Mouse (Mus musculus) cerebellum, postnatal 36 days (tissue): ENCODE data around the gene Scgb3a1.

Experiments used
- DNase-seq, 2 experiments: peaks; one replicate each; pipeline ENCODE4 v3.0.0; 2021 to 2022; ENCODE audit warnings: mixed read lengths in 2 of 2

Scgb3a1 gene

DNA sequence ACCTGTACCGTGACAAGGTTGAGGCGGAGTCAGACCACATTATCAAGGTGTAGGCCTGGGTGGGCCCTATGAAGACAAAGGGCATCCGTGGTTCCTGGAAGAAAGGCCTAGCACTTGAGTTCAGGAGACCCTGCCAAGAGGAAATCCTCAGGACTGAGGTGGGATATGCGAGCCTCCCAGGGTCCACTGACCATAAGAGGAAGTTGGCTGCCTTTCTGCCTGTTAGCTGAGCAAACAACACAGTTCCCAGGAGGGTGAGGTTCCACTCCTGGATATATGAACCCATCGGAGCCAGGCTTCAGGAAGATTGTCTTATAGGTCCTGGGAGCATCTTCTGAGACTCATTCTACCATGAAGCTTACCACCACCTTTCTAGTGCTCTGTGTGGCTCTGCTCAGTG lies at the start of gene Scgb3a1:
Gene Scgb3a1, plus strand, starts transcription at position 301 of the 400 bp plus-strand sequence.
- DNase-seq, result no peak

DNA sequence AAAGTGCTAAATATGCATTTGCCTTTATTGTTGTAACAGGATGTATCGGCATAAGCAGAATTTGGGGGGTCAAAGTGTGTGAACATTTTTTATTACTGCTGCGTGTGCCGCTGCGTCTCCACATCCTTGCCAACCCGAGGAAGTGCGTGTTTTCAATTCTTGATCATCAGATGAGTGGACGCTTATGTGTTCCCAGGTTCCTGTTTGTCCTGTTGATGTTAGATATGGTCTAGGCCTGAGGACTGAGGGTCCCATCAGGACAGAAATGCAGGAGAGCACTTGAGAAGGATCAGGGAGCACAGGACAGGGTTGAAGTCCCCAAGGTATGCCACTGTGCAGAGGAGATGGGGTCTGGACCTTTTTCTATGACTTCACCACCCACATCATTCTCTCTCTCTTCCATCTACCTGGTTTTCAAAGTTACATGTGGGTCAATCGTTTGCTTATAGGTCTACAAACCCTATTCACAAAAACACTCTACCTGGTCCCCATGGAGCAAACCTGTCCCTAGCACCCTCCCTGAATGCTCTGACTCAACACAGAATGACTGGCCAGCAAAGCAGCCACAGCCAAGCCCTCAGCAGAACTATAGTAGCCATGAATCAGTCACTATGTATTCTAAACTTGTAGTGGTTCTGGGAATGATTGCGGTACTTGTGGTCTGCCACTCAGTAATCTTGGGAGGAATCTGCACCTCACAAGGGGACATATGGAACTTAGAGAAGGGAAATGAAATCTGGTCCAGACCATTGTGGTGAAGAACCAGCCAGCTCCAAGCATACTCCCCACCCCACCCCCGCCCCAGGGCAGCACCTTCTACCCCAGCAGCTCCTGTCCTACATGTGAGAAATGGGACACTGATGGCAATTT lies 47.3 kb upstream of the Scgb3a1 start:
- DNase-seq, result no peak

DNA sequence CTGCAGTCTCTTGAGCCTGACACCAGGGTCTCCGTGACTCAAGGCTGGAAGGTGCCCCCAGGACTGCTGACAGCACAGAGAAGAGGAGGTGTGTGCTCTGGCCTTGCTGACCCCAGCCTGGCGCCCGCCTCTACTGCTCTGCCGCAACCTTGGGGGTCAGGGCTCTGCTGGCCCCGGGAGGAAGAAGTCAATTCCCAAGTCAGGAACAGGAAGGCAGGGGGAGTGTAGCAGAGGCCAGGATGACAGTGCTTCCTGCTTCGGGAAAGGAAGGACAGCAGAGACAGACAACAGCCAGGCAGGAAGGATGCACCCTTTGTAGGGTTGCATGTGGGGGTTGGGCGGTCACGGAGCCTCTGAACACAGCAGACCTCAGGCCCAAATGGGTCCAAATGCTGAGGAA lies 44.9 kb upstream of the Scgb3a1 start:
- DNase-seq, result no peak

DNA sequence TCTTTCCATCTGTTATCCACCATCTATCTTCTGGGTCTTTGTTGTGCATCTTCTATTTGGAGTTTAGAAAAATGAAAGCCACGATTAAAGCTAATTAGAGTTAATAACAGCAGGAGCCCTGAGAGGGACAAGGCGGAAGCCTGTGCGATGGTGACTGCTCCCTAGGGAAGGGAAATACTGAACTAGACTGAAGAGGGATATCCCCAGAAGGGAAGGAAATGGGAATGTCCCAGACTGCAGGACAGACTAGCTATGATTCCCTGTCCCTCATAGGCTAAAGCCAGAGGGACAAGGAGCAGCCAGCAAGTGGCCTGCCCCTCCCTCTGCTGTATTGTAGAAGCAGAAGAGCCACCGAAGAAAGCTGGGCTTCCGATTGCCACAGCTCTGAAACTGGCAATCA lies 41.5 kb upstream of the Scgb3a1 start:
- no peak for DNase-seq

DNA sequence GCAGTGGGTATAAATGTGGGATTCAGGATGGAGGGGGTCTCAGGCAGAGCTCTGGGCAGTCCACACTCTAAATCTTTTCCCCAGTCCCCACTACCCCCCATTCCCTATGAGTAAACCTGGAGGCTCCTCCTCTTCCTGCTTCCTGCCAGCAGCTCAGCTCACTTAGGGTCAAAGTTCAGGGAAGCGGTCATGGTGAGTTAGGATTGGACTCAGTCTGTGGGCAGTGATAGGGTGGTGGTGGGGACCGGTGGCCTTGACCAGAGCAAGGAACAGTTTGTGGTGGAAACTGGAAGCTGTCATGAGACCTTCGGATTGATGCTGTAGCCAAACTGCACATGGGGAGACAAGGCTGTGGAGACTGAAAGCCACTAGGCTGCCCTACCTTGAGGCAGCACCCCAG lies 39.3 kb upstream of the Scgb3a1 start:
- DNase-seq, result no peak

DNA sequence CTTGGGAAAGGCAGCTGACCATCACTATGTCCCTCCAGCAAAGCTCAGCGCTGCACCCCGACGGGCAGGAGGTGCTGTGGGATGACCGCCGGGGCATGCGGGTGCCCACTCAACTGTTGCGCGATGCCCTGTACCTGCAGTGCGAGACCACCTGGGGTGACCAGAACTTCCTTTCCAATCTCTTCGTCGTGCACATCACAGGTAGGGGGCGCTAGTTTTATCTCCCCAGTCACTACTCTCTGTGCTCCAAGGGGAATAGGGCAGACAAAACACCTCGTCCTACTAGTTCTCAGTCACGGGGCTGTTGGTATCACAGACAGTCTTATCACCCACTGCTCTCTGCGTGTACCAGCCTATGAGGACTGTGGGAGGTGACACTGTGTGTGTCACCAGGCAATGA lies 37.5 kb upstream of the Scgb3a1 start:
- no peak for DNase-seq

DNA sequence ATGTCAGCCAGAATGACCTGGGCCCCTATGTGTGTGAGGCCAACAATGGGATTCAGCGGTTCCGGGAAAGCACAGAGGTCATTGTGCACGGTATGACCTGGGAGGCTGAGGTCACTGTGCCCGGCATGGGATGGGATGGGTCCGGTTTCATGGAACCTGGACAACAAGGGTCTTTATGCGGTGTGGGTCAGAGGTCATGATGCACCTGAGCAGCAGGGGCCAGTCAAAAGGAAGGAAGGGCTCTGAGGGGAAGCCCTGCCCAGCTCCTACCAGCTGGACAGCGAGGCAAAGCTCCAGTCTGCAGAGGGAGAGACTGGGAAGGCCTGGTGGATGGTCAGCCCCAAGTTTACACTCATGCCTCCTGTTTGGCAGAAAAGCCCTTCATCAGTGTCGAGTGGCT lies 36.7 kb upstream of the Scgb3a1 start:
- DNase-seq, result no peak

DNA sequence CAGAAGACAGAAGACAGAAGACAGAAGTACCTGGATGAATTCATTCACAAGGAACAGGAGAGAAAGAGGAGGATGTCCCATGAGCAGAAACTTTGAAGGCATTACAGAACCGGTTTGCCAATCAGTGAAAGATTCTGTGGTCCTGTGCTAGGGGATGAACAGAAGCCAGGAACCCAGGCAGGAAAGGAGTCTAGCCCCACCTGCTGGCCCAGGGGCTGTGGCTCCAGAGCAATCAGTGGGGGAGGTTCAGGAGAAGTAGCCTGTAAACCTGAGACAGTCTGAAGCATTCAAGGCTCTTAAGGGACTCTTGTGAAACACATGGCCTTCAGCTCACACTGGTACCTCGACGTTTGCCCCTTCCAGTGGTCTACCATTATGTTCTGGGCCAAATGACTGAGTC lies 32.3 kb upstream of the Scgb3a1 start:
- no peak for DNase-seq

DNA sequence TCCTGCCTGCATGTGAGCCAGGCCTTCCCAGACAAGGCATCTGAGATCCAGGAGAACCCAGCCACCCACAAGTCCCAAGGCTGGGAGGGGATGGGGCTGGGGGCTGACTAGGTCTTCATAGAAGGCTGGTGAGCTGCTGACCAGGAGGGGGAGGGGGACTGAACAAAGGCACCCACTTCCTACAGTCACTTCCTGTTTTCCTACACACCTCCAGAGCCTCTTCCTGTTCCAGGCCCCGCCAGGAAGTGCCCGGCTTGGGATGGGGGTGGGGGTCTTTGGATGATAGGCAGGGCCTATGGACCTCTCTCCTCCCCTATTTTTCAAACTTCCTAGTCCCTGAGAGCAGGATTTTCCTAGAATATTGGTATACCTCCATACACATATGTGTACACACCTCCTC lies 31.2 kb upstream of the Scgb3a1 start:
- DNase-seq, result no peak

DNA sequence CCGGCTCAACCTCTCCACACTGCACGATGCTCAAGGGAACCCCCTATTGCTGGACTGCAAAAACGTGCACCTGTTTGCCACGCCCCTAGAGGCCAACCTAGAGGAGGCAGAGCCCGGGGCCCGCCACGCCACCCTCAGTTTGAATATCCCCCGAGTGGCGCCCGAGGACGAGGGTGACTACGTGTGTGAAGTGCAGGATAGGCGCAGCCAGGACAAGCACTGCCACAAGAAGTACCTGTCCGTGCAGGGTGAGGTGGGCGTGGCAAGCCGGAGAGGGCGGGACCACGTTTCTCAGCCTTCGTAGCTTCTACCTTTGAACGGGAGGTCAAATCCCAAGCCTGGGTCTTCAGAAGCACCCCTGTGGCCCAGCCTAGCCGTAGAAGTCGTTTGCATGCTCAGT lies 29.3 kb upstream of the Scgb3a1 start:
- DNase-seq, result no peak

DNA sequence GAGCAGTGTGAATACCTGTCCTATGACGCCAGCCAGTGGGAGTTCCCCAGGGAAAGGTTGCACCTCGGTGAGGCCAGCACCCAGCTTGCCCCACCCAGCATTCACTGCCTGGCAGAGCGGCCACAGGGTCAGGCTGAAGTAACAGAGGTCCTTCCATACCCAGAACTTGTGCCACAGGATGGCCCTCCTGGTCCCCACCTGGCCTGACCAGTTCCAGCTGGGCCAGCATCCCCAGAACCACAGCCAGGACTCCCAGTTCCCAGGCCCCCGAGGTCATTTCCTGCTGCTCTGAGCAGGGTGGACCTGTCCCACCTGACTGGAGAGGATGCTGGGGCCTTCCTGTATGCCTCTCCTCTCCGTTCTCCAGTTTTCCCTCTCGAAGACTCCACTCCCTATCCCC lies 27.7 kb upstream of the Scgb3a1 start:
- DNase-seq, result no peak

DNA sequence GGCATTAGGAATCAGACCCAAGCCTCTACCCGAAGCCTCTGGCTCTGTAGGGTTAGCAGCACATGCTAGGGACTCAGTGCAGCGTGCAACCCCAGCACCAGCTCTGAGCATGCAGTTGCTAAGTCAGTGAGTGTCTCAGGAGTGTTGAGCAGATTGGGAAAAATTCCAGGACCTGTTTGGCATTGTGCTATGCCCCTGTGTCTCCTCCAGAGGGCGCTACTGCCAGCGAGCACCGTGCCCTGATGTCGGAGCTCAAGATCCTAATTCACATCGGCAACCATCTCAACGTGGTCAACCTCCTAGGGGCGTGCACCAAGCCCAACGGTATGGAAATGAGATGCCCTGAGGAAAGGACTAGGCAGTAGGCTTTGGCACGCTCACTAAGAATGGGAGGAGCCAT lies 27.0 kb upstream of the Scgb3a1 start:
- DNase-seq, result no peak

DNA sequence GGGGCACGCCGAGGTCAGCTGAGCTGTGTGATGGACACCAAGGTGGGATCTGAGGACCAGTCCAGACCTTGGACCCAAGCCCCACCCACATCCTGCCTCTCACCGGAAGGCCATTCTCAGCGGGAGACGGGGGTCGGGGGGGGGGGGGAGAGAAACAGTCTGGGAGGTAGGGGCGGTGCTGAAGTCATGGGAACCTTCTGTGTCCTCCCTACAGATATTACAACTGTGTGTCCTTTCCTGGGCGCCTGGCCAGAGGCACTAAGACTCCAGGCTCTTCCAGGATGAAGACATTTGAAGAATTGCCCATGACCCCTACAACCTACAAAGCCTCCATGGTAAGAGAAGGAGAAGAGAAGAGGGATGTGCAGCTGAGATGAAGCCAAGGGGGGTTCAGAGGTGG lies 17.7 kb upstream of the Scgb3a1 start:
- no peak for DNase-seq

DNA sequence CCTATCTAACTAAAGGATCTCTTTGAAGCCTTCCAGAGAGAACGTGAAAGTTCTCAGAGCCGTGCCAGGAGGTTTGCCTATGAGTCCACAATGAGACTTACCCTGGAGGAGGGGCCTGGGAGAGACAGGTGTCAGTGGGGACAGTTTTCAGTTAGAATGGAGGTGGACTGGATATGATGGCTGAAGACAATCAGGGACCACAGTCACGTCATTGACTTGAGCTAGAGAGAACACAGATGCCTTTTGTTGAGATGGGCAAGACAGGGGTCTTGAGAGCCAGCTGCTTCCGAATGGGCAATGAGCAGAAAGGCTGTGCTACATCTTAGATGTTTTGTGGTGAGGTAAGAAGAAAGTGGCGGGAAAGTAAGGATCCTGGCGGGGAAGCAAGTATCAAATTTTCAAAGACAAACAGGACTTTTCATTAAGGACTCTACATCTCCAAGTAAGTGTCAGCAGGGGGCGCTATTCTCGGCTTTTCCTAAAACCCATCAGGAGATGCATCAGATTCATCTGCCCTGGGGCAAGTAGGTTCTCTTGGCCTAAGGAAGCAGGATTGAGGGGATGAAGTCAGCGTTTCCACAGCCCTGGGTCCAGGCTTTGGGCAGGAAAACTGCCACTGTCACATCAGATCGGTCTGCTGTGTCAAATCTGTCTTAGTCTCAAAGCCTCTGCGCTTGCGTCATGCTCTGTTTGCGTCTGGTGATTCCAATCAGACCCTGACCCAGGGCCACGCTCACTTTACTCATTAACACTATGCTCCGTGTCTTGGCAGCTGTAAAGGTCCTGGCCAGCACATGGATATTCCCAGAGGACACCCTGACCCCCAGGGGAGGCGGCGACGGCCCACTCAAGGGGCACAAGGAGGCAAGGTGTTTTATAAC lies 13.1 kb upstream of the Scgb3a1 start:
- no peak for DNase-seq

DNA sequence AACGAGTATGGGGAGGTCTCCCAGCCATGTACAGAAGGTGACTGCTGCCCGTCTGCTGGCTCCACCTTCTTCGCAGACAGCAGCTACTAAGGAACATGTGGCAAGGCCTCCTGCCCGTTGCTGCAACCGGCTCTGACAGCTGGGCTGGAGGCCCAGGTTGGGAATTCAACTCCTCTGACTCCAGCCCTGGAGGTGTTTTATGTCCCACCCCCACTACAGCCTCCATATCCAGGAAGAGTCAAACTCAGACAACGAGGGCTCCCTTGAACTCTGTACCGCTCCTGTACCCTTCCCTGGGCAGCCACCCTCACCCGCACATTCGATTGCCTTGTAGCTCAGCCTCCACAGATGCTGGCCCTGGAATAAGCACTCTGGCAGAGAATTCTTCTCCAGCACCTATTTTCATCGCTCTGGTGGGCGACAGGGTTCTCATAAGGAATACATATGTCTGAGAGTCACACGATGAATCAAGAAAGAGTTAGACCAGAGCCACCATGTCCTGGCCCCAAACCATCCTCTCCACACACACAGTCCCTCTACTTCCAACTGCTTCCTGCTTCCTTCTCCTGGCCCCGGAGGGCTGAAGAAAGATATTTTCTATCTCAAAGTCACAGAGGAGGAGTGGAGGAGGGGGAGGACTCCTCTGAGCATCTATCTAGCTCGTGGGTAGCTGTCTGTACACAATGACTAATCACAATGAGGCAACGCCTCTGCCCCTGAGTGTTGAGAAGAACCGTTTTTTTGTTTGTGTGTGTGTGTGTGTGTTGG lies 12.2 kb upstream of the Scgb3a1 start:
- no peak for DNase-seq

DNA sequence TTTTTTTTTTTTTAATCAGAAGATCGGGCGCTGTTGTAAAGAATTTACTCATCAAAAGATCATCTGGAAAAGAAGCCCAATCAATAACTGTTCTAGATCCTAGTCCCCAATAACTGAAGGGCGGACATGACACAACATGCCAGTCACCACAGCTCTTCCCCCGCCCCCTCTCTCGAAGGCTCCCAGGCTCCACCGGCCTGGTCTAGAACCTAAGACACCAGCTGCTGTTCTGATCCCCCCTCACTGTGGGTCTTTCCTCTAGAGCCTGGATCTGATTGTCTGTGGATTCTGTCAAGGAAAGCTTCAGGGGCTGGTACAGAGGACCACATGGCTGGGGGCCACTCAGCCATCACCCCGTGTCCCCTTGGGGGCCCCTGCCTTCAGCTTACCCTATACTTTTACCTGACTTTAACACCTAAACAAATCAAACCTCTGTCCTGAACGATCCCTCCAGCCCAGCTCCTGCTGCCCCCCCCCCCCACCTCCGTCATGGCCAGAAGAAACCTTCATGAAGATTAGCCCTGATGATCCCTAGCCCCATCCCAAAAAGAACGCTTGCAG lies 11.6 kb upstream of the Scgb3a1 start:
- no peak for DNase-seq

DNA sequence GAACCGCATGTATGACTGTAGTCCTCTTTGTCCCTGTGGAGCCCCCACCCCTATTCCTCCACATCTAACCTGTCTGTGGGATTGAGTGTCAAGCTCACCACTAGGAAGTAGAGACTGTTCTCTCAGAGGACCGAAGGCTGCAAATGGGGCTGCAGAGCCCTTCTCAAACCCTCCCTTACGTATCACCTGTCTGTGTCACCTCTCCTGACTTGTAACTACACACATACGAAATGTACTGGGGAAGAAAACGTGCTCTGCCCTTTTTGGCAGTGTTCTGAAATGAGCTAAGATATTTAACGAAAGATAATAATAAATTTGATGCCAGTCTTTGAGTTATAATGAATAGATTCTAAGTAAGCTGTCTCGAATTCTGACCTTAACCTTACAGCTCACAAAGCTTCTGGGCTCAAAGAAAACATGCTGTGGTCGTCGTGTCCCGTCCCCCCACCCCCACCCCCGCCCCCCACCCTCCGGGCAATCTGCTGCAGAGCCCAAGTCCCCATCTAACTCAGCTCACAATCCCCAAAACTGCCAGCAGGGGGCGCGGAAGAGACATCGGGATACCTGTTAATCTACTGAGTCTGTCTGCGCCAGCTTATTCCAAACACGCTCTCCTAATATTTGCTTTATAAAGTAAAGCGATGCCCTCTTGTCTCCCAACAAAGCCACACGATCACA lies 10.9 kb upstream of the Scgb3a1 start:
- DNase-seq, result peak; percentile 82 to 84

DNA sequence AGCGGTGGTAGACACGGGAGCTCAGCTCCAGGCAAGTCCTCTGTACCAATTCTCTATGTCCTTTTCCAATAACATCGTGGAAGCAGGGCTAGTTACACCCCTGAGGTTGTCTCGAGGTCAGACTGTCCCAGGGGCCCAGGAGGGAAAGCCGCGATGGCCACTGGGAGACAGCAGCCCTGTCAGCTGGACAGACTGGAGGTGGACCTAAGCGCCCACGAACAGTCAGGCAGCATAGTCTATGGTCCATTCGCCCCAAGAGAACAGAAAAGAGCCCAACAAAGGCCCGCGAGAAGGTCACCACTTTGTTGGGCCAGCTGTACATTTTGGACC lies 10.4 kb upstream of the Scgb3a1 start:
- no peak for DNase-seq

DNA sequence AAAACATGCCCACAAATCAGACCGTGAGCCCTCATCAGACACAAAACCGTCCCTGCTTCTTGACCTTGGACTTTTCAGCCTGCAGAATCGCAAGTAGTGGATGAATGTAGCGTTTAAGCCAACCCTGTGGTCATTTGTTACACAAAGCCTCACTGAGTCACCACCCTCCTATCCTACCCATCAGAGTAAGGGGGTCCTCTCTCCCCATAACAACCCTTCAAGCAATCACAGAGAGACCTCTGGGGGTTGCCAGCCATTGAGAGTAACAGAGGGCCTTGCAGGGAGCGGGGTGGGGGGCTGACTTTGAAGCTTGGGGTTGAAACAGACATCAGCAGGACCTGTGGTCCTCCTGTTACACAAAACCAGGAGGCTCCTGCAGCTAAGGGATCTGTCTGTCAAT lies 8.8 kb upstream of the Scgb3a1 start:
- DNase-seq, result no peak

DNA sequence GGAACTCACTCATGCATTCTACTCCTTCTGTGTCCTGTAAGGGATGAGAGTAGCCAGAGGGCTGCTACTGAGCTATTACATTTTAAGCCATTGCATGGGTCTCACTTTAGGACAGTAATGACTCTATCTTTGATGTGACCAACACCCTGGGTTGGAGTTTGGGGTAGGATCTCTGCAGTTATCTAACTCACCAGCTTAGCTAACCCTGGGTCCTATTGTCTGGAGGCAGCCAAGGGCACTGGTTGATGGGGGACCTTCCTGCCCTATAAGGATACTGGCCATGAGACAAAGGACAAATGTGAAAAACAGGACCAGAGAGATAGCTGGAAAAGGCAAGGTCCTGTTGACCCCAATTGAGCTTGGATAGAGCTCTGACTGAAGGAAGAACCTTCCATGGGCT lies 7.9 kb upstream of the Scgb3a1 start:
- DNase-seq, result no peak

DNA sequence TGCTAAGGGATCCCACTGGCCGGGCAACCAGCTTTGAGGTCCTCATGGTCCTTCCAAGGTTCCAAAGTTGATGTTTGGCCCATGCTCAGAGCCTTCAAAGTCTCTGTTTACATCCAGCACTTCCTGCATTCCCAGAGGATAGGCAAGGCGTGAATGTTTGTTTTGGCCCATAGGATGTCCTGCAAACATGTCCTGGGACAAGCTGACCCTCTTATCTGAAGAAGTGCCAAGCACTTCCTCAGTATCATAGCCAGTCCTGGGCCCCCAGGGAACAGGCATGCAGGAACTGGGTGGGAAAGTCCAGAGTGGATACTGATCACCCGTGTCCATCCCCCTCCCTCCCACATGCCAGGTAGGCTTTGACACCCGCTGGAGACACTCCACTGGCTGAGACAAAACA lies 5.3 kb upstream of the Scgb3a1 start:
- DNase-seq, result no peak

DNA sequence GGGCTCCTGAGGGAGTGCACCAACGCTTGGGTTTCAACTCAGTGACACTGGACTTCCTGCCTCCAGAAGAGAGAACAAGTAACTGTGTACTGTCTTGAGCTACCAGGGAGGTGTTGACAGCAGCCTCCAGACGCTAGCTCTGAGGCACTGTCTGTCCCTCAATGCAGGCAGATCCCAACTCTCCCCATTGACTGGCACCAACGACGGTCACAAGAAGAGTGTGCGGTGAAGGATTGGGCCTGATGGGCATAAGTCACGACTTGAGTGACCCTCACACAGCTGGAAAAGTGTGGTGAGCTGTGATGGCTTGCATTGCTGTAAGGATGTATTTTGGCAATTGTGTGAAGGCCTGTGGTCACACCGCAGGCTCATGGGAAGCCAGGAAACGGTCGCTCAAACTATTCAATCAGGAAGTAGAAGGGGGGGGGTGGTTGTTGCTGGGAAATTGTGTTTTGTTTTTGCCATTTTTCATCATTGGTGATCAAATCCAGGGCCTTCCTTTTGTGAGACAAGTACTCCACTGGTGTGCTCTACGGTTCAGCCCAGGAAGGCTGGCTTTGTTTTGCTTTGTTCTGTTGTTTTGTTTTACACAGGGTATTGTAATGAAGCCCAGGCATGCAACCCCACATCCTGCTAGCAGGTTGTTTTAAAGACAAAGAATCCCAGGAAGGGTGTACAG lies 4.5 kb upstream of the Scgb3a1 start:
- no peak for DNase-seq
